Mouse (Mus musculus) T-helper 1 cell (primary cell): ENCODE results near the gene Hlx.

Source experiments
- in situ Hi-C: fragments of 300-600 bp; cut with MboI, MseI; formaldehyde crosslinking; loops from one replicate; pipeline ENCODE4 v1.15.1; 2025; ENCODE audit warnings: high pct_unique_total_duplicates

Gene Hlx

DNA sequence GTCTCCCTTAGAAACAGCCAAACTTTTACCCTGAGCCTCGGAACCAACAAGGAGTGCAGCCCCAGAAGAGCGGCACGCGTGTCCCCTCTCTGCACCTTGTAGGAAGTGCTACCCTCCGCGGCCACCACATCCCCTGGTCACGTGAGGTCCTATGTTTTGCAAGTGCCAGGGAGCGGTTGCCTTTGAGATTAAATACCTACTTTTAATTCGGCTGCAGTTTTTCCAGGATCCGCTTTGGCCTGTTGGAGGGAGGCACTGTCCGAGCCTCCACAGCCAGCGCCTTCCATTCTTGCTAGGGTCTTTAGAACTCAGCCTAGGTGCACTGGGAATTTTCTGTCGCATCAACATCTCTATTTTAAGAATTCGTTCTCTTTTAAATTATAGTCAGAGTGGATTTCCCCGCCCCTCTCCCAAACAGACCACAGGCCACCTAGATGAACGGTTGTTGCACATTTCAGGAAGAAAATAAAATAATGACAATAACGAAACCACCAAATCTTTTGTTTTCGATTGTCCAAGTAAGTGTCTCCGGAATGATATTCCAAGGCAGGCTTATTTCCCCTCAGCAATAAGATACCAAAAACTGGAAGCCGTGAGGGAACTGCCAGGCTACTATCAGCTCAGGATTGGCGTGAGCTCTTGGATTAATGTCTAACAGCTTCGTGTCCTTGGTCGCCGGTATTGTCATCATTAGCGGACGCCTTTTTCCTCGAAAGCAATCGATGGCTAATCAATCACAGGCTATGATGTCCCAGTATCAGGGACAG is 1.1 kb upstream of the Hlx start:
- in situ Hi-C loops: loop anchor here (5.0 kb wide), 1 partner anchor 471 kb away; no protein-coding TSS in a partner anchor

DNA sequence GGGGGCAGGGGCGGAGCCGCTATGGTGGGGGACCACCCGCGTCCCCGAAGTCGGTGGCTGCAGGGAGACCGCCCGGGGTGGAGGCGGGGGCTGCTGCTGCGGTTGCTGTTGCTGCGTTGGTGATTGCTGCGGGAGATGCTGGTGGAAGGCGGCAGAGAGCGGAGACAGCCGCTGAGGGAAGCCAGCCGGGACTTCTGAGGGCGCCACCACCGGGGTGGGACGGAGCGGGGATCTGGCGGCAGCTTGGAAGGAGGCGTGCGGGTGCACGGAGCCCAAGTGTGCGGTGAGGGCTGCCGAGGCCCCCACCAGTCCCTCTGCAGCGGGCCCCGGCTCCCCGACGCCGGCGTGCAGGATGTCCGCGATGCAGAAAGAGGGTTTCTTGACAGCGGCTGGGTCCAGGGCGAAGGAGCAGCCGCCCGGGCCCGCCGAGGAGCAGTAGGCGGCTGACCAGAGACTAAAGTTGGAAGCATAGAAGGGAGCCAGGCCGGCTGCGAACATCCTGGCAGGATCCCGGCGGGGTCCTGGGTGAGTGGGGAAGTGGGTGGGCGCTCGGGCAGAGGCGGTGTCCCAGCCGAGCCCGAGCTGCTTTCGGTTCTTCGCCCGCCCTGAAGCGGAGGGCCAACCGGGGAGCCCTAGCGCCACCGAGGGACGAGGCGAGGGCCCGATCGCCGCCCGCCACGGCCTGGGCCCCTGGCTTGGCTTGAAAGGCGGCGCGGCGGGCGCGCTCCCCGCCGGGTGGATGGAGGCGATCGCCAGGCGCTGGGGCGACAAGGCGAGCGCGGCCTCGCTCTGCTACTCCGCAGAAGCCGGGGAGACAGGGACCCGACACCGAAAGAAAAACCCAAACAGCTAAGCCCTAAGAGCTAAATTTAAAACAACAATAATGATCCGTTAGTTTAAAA is 524 bp downstream of the Hlx start:
- in situ Hi-C loops: loop anchor here (5.0 kb wide), 1 partner anchor 470 kb away; no protein-coding TSS in a partner anchor

DNA sequence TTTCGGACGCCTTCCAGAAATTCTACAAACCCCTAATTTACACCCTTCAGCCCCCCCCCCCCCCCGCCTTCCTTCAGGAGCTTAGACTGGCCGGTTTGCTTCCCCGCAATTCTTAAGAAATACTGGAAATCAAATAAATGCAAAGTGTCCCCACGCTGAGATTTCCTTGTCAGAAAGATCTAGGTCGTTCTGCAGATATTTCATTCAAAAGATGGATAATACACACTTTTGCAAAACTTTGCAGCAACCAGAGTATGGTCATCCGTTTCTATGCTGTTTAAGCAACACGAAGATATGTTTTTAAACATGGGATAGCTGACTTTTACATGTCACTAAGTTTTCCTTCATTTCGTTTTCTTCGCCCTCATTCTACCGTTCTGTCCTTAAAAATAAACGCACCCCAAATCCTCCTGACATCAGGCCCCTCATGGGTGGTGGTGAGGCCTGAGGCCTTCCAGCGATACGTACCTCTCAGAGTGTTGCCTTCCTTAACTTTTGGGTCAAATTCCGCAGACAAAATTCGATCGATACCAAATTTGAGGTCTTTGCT is 1.3 kb downstream of the Hlx start:
- in situ Hi-C loops: loop anchor here (5.0 kb wide), 1 partner anchor 469 kb away; no protein-coding TSS in a partner anchor

DNA sequence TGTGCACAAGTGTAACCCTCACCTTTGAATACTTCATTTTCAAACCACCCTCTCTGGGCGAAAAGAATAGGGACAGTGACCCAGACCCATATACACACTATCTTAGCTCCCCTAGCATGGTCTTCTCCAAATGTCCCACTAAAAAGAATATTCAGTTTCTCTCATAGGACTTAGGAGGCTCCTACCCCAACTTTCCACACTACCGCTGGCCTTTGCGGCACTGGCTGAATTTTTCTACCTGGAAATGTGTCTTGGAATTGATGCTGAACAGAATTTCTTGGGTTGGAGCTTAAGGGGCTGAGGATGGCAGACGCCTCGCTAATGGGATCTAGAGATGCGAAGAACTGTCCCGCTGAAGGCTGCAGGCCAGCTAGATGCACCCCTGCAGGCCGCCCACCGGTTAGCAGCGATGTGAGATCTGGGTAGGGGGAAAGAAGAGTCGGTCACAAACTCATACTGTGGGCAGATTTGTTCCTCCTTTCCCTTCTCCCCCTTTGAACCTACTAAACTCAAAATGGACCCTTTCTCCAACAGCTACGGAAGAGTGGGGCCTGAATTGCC is 1.9 kb downstream of the Hlx start:
- in situ Hi-C loops: loop anchor here (5.0 kb wide), 1 partner anchor 468 kb away; no protein-coding TSS in a partner anchor

DNA sequence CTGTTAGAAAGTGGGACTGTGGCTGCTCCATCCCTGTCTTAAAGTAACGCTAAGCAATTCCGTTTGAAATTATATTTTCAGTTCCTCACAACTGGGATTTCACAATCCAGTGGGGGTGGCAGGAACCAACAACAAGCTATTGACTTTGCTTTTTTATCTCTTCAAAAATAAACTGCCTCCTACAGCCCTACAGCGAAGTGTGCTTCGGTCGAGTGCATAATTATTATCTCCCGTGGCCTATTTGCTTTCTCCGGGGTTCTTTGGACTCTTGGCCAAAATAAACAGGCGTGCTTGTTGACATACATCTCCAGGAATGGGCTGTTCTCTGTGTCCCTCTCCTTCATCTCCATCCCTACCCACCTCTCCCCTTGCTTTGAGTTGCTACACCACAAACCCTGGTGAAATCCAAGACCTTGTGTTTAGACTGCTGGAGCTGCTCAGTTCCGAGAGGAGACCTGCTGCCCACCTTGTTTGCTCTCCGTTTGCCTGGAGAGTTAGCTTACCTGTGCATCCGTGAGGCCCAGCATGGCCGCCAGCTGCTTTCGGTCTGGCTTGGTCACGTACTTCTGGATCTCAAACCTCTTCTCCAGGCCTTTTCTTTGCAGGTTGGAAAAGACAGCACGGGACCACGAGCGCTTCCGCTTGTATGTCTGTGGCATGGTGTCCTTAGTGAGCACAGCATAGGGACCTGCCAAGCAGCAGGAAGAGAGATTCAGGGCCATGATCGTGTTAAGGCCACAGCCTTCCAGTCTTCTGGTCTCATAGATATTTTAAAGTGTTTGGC is 2.9 kb downstream of the Hlx start:
- in situ Hi-C loops: loop anchor here (5.0 kb wide), 1 partner anchor 467 kb away; no protein-coding TSS in a partner anchor

DNA sequence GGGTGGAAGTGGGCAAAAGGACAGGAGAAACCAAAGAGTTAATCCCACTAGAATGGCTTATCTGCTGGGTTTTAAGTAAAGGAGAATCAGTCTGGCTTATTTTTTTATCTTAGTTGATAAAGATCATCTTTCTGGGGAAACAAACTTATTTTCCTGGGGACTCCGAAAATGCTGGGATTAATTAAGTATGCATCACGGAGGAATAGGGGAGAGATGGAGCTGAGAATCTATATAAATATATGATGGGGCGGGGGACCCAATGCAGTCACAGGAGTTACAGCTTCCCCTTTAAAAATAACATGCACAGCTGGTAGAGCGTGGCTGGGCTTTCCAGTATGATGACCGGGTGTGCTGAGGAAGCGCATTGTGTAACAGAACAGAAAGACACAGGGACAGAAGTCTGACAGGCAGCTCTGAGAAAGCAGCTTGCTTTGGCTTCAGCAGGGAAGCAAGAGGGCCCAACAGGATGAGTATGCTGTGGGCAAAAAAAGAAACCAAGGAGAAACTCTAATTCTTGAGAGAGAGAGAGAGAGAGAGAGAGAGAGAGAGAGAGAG is 3.8 kb downstream of the Hlx start:
- in situ Hi-C loops: no loop called here

DNA sequence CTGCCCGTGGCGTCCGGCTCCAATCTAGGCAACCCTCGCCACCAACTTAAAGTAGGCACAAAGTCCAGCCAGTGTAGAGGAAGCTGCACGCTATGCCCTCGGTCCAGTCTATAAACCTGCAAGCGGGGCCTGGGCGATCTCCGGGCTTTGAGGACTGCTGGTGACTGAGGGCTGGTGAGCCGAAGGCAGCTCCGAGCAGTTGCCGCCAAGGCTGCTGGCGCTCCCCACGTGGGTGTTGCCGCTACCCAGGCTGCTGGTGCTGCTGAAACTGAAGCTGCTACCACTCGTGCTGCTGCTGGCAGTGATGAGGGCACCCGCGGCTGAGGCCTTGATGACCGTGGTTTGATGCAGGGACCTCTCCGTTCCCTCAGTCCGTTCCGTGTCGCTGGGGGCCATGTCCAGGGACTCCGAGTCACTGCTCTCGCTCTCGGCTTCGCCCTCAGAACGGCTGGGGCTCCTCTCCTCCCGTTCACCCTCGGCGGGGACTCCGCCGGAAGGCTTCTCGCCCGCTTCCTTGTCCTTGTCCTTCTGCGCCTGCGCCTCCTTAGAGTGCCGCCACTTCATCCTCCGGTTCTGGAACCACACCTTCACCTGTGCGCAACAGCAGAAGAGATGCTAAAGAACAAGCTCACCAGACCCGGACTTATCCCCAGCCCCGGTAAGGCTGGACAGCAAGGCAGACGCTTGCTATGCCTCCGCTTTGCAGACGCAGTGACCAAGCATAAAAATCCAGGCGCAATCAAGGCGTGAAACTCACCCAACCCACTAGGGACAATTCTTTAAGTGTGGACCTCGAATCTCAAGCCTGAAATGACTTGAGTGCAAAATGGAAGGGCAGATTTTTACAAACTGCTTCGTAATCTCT is 4.8 kb downstream of the Hlx start:
- in situ Hi-C loops: no loop called here

DNA sequence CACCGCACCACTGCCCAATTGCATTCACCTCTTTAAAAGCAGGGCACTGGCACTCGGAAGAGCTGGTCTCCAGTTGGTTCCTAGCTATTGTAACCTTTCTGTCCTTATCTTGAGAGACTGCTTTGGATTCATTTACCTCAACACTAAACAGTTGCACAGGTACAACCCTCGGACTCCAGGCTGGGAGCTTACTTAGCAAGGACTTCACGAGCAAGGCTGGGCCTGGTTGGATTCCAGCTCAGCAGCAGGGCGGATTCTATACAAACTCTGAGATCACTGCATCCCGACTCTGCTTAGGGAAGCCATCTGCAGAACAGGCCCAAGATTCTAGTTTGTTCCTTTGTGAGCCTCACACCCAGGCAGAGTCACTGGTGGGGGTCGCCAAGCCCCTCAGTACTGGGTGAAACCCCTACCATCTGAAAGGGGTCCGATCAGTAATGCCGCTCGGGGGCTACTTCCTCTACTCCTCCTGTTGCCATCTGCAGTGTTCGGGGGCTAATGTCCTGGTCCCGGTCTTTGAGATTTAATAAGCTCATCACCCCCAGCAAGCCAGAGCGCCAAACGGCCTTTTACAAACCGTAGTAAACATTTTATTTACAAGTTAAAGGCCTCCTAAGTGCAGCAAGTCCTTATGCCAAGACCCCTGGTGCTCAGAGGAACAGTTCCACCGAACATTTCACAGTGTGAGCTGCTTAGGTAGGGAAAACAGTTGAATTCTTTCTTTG is 5.7 kb downstream of the Hlx start:
- in situ Hi-C loops: no loop called here

DNA sequence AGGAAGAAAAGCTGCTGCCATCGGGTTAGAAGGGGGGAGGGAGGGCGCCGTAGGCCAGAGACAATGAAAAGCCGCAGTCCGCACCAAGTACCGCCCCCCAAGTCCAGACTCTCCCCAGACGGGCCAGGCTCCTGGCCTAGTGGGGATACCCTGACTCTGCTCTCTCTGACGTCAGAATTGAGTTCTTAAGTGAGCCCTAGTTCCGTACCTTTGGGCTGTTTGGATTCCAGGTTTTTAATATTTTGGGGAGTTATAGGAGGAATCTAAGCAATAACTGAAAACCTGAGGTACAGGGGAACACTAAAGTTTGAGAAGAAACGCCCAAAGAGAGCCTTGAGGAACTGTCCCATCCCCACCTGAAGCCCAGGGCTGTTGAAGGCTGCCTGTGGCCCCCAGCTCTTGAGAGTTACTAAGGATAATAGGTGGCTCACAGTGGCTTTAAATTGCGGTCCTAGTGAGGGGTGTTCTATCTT is 7.1 kb downstream of the Hlx start:
- in situ Hi-C loops: no loop called here

DNA sequence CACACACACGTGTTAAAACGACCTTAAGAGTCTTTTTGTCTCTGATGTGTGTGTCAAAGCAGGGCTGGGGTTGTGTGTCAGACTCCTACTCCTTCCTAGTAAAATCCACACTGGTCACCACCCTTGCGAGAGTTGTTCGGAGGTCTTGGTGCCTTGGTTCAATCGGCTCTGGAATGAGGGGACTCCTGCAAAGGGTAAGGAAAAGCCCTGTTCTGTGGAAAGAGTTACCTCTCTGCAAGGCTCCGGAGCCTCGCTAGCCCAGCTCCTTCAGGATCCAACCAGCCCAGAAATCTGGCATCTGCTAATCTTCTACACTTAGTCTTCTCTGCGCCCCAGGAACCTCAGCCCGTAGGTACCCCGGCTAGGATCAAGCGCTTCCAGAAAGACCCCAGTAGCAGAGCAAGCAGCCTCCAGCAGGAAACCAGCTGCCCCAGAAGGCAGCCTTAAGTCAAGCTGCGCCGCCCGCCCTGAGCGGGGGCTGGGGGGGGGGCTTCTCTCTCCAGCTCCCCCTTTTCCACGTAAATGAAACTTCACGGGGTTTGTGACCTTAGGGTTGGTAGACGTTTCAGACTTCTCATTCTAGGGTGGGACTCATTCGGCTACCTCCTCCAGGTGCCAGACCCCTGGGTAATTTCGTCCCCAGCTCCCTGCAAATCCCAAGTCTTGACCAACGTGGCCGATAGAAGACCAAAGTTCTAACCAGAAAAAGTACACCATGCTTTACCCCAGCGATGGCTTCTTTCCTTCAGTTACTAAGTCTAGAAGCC is 7.7 kb downstream of the Hlx start:
- in situ Hi-C loops: no loop called here

DNA sequence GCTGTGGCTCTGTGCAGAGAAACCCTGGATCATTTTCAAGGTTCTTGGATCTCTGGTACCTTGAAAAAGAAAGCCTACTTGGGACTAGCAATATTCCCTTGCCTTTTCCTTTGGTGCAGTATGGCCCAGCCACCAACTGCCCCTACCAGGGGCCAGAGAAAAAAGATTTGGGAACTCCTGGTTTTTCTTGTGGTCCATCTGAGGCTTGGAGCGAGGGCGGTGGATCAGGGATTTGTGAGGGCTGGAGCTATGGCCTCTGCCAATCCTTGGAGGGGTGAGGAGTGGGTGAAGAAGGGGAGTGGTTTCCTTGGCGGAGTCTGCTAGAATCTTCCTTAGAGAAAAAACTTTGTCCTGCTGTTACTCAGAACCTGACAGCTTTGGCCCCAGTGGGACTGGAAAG is 8.5 kb downstream of the Hlx start:
- in situ Hi-C loops: no loop called here

DNA sequence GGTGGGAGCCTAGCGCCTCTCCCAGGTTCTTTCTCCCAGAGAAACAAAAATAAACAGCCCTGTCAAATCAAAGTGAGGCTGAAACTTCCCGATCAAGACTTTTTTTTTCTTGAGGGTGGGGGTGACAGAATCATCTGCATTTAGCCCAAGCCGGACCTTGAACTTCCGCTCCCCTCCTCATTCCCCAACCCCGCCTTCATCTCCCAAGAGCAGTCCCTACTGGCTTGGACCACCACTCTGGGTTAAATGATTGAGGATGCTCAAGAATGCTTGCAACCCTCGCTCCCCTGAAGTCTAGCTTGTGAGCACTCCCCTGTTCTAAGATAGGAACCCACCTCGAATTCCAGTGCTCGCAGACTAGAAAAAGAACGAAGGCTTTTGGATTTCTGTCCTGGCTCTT is 11.3 kb downstream of the Hlx start:
- in situ Hi-C loops: no loop called here

DNA sequence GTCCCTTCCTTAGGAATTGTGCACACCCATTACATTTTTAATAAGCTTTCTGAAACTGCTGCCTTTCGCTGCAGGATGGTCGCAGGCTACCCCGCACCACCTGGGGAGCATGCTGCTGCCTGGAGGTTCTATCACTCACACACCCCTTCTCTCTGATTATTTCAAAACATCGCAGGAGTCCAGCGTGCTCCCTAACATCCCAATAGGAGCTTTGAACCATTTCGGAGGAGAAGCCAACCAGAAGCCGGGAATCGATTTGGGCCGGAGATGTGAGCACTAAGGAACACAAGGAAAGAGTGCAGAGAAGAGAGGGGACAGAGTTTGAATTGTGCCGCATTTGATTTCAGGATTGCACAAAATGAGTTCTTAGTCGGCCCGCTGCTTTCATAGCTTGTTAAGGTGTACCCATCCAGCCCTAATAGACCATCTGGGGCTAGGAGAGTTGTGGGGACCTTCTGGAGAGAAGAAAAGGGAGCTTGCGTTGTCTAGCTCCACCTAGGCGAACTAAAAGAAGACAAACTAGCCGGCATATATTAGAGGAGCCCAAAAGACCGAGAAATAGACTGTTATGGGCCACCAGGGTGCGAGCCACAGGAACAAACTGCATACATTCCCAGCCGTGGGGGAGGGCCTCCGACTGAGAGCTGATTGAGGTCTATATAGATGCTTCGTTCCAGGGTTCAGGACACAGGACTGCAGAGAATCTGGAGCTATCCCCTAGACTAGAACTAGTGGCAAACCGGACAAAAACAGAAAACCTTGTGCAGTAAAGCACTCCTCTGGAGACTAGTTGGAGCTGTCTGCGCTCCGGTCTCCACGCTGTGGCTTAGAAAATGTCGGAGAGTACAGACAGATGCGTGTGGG is 12.0 kb downstream of the Hlx start:
- in situ Hi-C loops: no loop called here

DNA sequence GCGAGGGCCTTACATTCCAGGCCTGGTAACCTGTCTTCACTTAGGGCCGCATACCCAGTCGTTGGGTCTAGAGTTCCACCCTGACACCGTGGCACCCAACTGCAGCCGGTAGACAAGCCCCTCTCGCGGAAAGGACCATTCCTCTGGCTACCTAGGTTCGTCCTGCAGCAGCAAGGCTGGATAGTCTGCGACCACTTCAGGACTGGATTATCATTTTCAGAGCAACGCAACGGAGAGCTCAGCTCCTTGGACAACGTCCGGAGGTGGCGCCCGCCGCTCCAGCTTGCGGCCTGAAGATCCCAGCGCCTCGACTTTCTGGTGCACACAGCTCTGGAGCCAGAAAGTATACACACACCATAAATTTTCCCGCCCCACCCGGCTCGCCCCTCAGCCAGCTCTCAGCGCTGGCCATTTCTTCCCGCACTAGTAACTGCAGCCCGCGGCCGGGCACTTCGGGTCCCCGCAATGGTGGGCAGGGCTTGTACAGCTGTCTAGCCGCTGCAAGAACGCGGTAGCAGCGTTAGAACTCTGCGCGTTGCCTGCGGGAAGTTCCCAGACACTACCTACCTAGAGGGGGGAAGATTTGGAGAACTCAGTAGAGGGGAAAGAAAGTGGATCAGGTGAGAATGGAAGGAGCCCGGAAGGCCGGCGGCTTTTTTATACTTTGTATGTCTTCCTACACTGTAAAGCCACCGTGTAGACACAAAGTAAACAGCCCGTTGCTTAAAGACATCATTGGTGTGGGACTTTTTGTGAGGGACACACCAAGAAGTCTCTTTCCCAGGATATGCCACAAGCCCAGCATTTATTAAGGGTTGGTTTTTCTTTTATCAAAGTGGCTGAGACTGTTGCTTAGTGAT is 13.9 kb downstream of the Hlx start:
- in situ Hi-C loops: no loop called here

DNA sequence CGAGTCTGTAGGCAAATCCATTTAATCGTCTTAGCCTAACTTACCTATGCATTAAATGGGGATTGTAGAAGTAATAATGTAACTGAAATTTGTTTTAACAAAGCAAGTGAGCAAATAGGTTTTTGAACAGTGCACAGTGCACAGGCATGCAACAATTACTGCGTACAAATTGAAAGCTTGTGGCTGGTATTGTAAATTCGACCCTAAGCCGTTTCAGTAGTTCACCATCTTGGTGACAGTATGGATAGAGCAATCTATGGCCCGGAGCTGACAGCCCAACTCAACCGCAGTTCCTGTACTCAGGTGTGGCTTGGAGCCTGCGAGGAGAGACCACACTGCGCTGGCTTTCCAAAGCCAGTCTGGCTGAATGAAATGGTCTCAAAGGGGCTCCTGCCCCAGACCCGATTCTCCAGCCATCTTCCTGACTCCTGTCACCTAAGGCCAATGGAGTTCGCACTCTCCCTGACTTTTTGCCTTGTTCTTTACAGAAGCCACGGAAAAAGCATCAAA is 14.7 kb downstream of the Hlx start:
- in situ Hi-C loops: no loop called here

DNA sequence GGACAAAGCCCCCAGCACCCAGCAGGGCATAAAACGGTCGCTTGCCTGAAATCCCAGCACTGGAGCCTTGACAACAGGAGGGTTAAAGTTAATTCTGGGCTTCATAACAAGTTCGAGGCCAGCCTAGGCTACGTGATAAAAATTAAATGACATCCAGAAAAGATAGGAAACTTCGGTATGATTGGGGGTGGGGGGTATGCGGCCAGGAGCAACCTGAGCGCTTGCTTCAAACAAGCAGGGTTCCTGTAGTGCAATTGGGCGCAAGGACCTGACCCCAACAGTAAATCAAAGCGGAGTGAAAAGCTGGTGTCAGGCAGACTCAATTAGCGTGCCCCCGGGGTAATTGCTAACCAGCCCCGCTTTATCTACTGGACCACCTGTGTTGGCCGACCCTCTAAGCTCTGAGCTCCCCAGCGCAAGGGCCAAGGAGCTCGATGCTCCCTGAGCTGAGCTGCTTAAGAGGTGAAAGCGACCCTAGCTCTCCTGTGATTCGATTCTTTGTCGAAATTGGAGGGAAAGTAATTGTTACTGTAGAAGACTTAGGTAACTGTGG is 15.3 kb downstream of the Hlx start:
- in situ Hi-C loops: no loop called here
